ENCODE assay signal across 21 mouse cellular contexts in genomic region chr3:131499651-131500050, GRCm38 (mm10). TPM values are rescaled to one million over a fixed set of nuclear protein-coding genes. Genes with fewer than 3 reads are reported as not detected.
DNase-seq lines count a peak whose midpoint lies in the region; ATAC-seq and TF ChIP-seq lines count a peak whose summit lies in the region.
"Had no signal": no experiment of that assay in that cellular context is flagged by ENCODE, and none has a peak within 500 bp of the region (broad histone marks: within the 10 kb centered on the region; RNA-seq: fewer than 3 reads in every experiment).

No protein-coding gene starts in this region.

- no peak for TF ChIP-seq POLR2A in liver, adult 2 months (IDR thresholded peaks at IDR 0.05; ENCODE audit: extremely low read depth, insufficient read depth, low read length)

- no peak overlapping the region for H3K27ac ChIP-seq in liver, adult 2 months (replicated peaks; ENCODE audit: insufficient read depth, low read depth, low read length)
- no peak overlapping the region for H3K27ac ChIP-seq in liver, postnatal 0 days (ENCODE audit: low read depth)
- H3K27ac ChIP-seq in heart, embryonic 11.5 days (ENCODE audit: low read depth, low read length), result no peak overlapping the region
- H3K27ac ChIP-seq: embryonic facial prominence, embryonic 13.5 days; forebrain, embryonic 13.5 days; forebrain, embryonic 15.5 days had no signal

- H3K4me2 ChIP-seq in liver, postnatal 0 days (ENCODE audit: low read depth, low read length), result no peak overlapping the region
- no peak overlapping the region for H3K4me2 ChIP-seq in heart, embryonic 11.5 days
- H3K4me2 ChIP-seq: embryonic facial prominence, embryonic 13.5 days; forebrain, embryonic 13.5 days; forebrain, embryonic 15.5 days had no signal

- H3K79me2 ChIP-seq in liver, adult 2 months (ENCODE audit: control insufficient read depth, insufficient read depth, low read length), result no peaks in the 10 kb centered on the region

- peak; percentile 70 for DNase-seq in liver, adult 2 months (ENCODE audit: extremely low read depth, low read depth, low spot score)
- DNase-seq in liver, postnatal 0 days, result no peak
- peak; percentile 58 for DNase-seq in NIH3T3 (ENCODE audit: low read depth)
- DNase-seq in gastrocnemius, postnatal 14 days, result no peak
- DNase-seq: adrenal gland, adult 8-10 months; adrenal gland, postnatal 14 days; adrenal gland, postnatal 36 days; cerebellum, adult 11-12 months; cerebellum, adult 2 months; cerebellum, adult 9-10 months; cerebellum, postnatal 10 days; cerebellum, postnatal 25 days; forebrain, postnatal 0 days had no signal

- WGBS in liver, adult 2 months, result 59% methylated on average over 6 of the region's 6 CpGs
- WGBS in liver, postnatal 0 days (ENCODE audit: insufficient replicate concordance), result 68% methylated on average over 6 of the region's 6 CpGs
- 86% methylated on average over 6 of the region's 6 CpGs for WGBS in heart, embryonic 11.5 days (ENCODE audit: insufficient replicate concordance)

- no peaks in the 10 kb centered on the region for H3K27me3 ChIP-seq in liver, adult 2 months (ENCODE audit: control insufficient read depth, insufficient read depth, low read length)
- H3K27me3 ChIP-seq in liver, postnatal 0 days (ENCODE audit: insufficient read depth, low read length), result no peaks in the 10 kb centered on the region
- no peaks in the 10 kb centered on the region for H3K27me3 ChIP-seq in heart, embryonic 11.5 days (ENCODE audit: control insufficient read depth, insufficient read depth, low read length)
- H3K27me3 ChIP-seq: embryonic facial prominence, embryonic 13.5 days; forebrain, embryonic 13.5 days; forebrain, embryonic 15.5 days; Patski had no signal

- intact Hi-C loops in gastrocnemius, postnatal 14 days (cut with DNase I; ENCODE audit: low total_unique reads), result no loop called here

- no peak for ATAC-seq in liver, postnatal 0 days
- ATAC-seq in granulocyte monocyte progenitor cell, adult 5-6 weeks (replicated peaks; ENCODE audit: poor library complexity, severe bottlenecking), result peak; percentile 43; the same call in 1 of the 2 replicates
- no peak for ATAC-seq in heart, embryonic 11.5 days (replicated peaks; ENCODE audit: insufficient number of reproducible peaks, low FRiP score, low TSS enrichment)
- ATAC-seq: activated CD4-positive, CD25-positive, alpha-beta regulatory T cell, adult 4 months; forebrain, embryonic 13.5 days; forebrain, embryonic 15.5 days; forebrain, postnatal 0 days; Patski had no signal

- no peak for TF ChIP-seq EP300 in liver, postnatal 0 days (IDR thresholded peaks at IDR 0.05; ENCODE audit: low read depth)

- H3K4me1 ChIP-seq in liver, adult 2 months (ENCODE audit: control insufficient read depth, insufficient read depth, low read length), result peaks cover 7% of the 10 kb centered on the region
- no peaks in the 10 kb centered on the region for H3K4me1 ChIP-seq in liver, postnatal 0 days (ENCODE audit: insufficient read depth)
- no peaks in the 10 kb centered on the region for H3K4me1 ChIP-seq in heart, embryonic 11.5 days (ENCODE audit: control insufficient read depth, insufficient read depth, low read length)
- H3K4me1 ChIP-seq: embryonic facial prominence, embryonic 13.5 days; forebrain, embryonic 13.5 days; forebrain, embryonic 15.5 days had no signal

- H3K36me3 ChIP-seq in liver, adult 2 months (ENCODE audit: control insufficient read depth, insufficient read depth, low read length), result no peaks in the 10 kb centered on the region
- no peaks in the 10 kb centered on the region for H3K36me3 ChIP-seq in liver, postnatal 0 days (replicated peaks; ENCODE audit: insufficient read depth, low read length)
- no peaks in the 10 kb centered on the region for H3K36me3 ChIP-seq in heart, embryonic 11.5 days (ENCODE audit: control insufficient read depth, insufficient read depth, low read length)
- H3K36me3 ChIP-seq: embryonic facial prominence, embryonic 13.5 days; forebrain, embryonic 15.5 days had no signal

- no peaks in the 10 kb centered on the region for H3K9me3 ChIP-seq in liver, postnatal 0 days (ENCODE audit: low read length)
- no peaks in the 10 kb centered on the region for H3K9me3 ChIP-seq in heart, embryonic 11.5 days (replicated peaks; ENCODE audit: control insufficient read depth, low read length)
- H3K9me3 ChIP-seq: embryonic facial prominence, embryonic 13.5 days; forebrain, embryonic 13.5 days; forebrain, embryonic 15.5 days had no signal

- H3K4me3 ChIP-seq in liver, adult 2 months (ENCODE audit: insufficient read depth, low read depth, low read length), result no peak overlapping the region
- no peak overlapping the region for H3K4me3 ChIP-seq in liver, postnatal 0 days (ENCODE audit: low read depth, low read length)
- no peak overlapping the region for H3K4me3 ChIP-seq in heart, embryonic 11.5 days (ENCODE audit: low read depth, low read length)
- H3K4me3 ChIP-seq: embryonic facial prominence, embryonic 13.5 days; forebrain, embryonic 13.5 days; forebrain, embryonic 15.5 days had no signal

- no peak for TF ChIP-seq CTCF in liver, adult 2 months (IDR thresholded peaks at IDR 0.05; ENCODE audit: low read depth, low read length)
- TF ChIP-seq CTCF in liver, postnatal 0 days (IDR thresholded peaks at IDR 0.05; ENCODE audit: low read depth), result no peak

- H3K9ac ChIP-seq in liver, adult 2 months (ENCODE audit: low read depth, low read length), result no peak overlapping the region
- H3K9ac ChIP-seq in liver, postnatal 0 days (replicated peaks), result no peak overlapping the region
- no peak overlapping the region for H3K9ac ChIP-seq in heart, embryonic 11.5 days (ENCODE audit: low read depth, low read length)
- H3K9ac ChIP-seq: embryonic facial prominence, embryonic 13.5 days; forebrain, embryonic 13.5 days; forebrain, embryonic 15.5 days; forebrain, postnatal 0 days had no signal

RNA-seq across cellular contexts. Expression of gene Sgms2, which starts 8.4 kb away (rescaled TPM):
- total RNA-seq in liver, adult 2 months (2014; rRNA removed), result 35.8 and 56.6 TPM in 2 replicates
- 9.9 and 11.8 TPM in 2 replicates for polyA plus RNA-seq in liver, adult 2 months (2012; rRNA removed)
- polyA plus RNA-seq in liver, postnatal 0 days (2015; fragmentation: Nextera tagmentation; extraction: Ambion mirVana), result 9.2 and 12.5 TPM in 2 replicates
- 35.8 and 38.3 TPM in 2 replicates for total RNA-seq in granulocyte monocyte progenitor cell, adult 5-6 weeks (2014; fragmentation: Nextera tagmentation)
- total RNA-seq in granulocyte monocyte progenitor cell, adult 5-6 weeks (2017), result 46.4 and 53.1 TPM in 2 replicates
- 1 to 10 TPM; 3.8 to 5.4 TPM for total RNA-seq in gastrocnemius, postnatal 14 days (2021)
- polyA plus RNA-seq in heart, embryonic 11.5 days (2014; fragmentation: Nextera tagmentation; extraction: Ambion mirVana), result 1.1 and 1.3 TPM in 2 replicates
- total RNA-seq: MEL had no signal
- polyA plus RNA-seq: activated CD4-positive, CD25-positive, alpha-beta regulatory T cell, adult 4 months had no signal

Comparison
In these comparisons a context has a peak if more than half of its experiments do, and no peak if none do; other contexts are left out.
1. DNase-seq: peak in liver, adult 2 months (single experiment) and NIH3T3 (single experiment); none in liver, postnatal 0 days (single experiment) and gastrocnemius, postnatal 14 days (single experiment).